Mouse (Mus musculus): ENCODE measurements around the gene Itk. TPM values are rescaled to one million over a fixed set of nuclear protein-coding genes. Genes with fewer than 3 reads are reported as not detected.

Gene Itk
- total RNA-seq, 2 experiments from 2014 or later, result 2.0 to 2.5 TPM

- DNase-seq, result no peak
Measured at GRCm38 (mm10) chr11:46308271-46308974, 80.9 kb downstream of the Itk start.

GRCm38 (mm10) chr11:46307768-46308167 lies 81.5 kb downstream of the Itk start:
- no peak for DNase-seq

GRCm38 (mm10) chr11:46306776-46307175 lies 82.5 kb downstream of the Itk start:
- no peak for DNase-seq

- DNase-seq, result no peak
Measured at GRCm38 (mm10) chr11:46305881-46306520, 83.3 kb downstream of the Itk start.

- DNase-seq, result peak; percentile 56
Measured at GRCm38 (mm10) chr11:46304864-46305710, 84.2 kb downstream of the Itk start.

GRCm38 (mm10) chr11:46304093-46304492 lies 85.2 kb downstream of the Itk start:
- no peak for DNase-seq

- DNase-seq, result no peak
Measured at GRCm38 (mm10) chr11:46302471-46302870, 86.8 kb downstream of the Itk start.

- no peak for DNase-seq
Measured at GRCm38 (mm10) chr11:46301579-46302248, 87.6 kb downstream of the Itk start.

GRCm38 (mm10) chr11:46299901-46300300 lies 89.4 kb downstream of the Itk start:
- no peak for DNase-seq

GRCm38 (mm10) chr11:46298889-46299785 lies 90.2 kb downstream of the Itk start:
- DNase-seq, result peak; percentile 36

GRCm38 (mm10) chr11:46294390-46294789 lies 94.9 kb downstream of the Itk start:
- DNase-seq, result no peak

- DNase-seq, result no peak
Measured at GRCm38 (mm10) chr11:46293491-46293890, 95.8 kb downstream of the Itk start.

- DNase-seq, result no peak
Measured at GRCm38 (mm10) chr11:46290988-46291405, 98.3 kb downstream of the Itk start.

GRCm38 (mm10) chr11:46289561-46289960 lies 99.8 kb downstream of the Itk start:
- no peak for DNase-seq

GRCm38 (mm10) chr11:46289022-46289421 lies 100.3 kb downstream of the Itk start:
- DNase-seq, result no peak

- no peak for DNase-seq
Measured at GRCm38 (mm10) chr11:46288091-46288490, 101.2 kb downstream of the Itk start.

- no peak for DNase-seq
Measured at GRCm38 (mm10) chr11:46286803-46287202, 102.5 kb downstream of the Itk start.

- DNase-seq, result no peak
Measured at GRCm38 (mm10) chr11:46283800-46284199, 105.5 kb downstream of the Itk start.

- no peak for DNase-seq
Measured at GRCm38 (mm10) chr11:46282612-46283011, 106.7 kb downstream of the Itk start.

GRCm38 (mm10) chr11:46278709-46279108 lies 110.6 kb downstream of the Itk start:
- no peak for DNase-seq

- peak; percentile 28 for DNase-seq
Measured at GRCm38 (mm10) chr11:46278140-46278539, 111.2 kb downstream of the Itk start.

All from adrenal gland, postnatal 10 days (tissue).